Mouse (Mus musculus): ENCODE results near the gene BC017158. TPM values are rescaled to one million over a fixed set of nuclear protein-coding genes. Genes with fewer than 3 reads are reported as not detected.
A peak's percentile ranks its signal among the peaks of the same experiment; 100 is the strongest.

The BC017158 gene
- polyA plus RNA-seq, 1 experiment, result 10.0 TPM

DNA sequence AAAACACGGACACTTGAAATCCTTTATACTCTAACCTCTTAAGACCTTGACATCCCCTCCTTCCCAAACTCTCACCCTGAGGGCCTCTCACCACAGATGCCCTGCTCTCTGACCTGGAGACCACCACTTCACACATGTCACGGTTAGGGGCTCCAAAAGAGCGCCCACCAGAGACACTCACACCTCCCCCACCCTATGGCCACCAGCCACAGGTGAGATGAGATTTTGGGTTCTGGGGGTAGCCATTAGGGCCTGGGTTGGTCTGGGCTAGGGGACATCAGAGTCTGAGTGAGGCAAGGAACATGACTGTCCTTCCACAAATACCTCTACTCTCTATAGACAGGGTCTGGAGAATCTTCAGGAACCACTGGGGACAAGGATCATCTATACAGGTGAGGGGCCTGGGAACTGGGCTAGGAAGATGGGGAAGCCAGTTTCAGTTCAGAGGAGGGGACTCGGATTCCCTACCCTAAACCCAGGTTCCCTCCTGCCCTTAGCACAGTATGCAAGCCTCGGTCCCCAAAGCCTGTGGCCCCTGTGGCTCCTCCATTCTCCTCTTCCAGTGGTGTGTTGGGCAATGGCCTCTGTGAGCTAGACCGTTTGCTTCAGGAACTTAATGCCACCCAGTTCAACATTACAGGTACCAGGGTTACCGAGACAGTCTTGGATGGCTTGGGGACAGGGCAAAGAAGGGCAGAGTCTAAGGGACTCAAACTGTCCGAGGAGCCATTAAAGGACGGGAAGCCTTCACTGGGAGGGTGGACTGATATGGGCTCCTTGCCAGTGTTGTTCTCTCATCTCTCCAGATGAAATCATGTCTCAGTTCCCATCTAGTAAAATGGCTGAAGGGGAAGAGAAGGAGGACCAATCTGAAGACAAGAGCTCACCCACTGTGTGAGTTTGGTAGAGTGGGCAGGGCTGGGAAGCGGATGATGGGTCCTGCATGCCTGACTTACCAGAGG, 49.6 kb downstream of the BC017158 start:
- no peak overlapping the region for H3K4me3 ChIP-seq (ENCODE audit: control insufficient read depth, low read depth, low read length)
- H3K27ac ChIP-seq (ENCODE audit: control insufficient read depth, insufficient read depth, low read depth, low read length), result no peak overlapping the region
- H3K36me3 ChIP-seq (ENCODE audit: control insufficient read depth, insufficient read depth, low read length), result no peaks in the 10 kb centered on the region
- TF ChIP-seq CTCF (IDR thresholded peaks at IDR 0.05; ENCODE audit: control insufficient read depth, insufficient read depth, insufficient replicate concordance, low read depth, low read length) (no peak), POLR2A (IDR thresholded peaks at IDR 0.05; ENCODE audit: control insufficient read depth, low read depth, low read length) (no peak)
- no peaks in the 10 kb centered on the region for H3K27me3 ChIP-seq (ENCODE audit: control insufficient read depth, insufficient read depth, low read length)
- H3K4me1 ChIP-seq (ENCODE audit: control insufficient read depth, insufficient read depth, low read length), result no peaks in the 10 kb centered on the region; the same call in none of the 2 replicates

DNA sequence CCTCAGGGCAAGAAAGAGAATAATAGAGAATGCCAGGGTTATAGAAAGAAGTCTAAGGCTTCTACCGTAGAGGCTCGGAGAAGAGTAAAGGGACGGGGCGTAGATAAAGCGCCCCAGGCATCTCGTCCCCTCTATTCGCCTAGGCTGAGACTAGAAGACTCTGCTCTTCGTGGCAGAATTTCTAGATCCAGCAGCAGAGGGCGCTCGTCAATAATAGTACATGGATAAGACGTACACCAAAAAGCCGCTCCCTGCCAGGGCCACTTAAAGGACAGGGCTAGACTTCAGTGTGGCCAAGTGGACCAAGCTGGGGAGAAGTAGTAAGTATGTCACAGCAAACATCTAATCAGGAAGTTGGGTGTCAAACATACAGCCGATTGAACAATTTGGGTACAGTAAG, 50.5 kb downstream of the BC017158 start:
- H3K27ac ChIP-seq (ENCODE audit: control insufficient read depth, insufficient read depth, low read depth, low read length), result peak overlapping the region; percentile 45; the same call in 1 of the 2 replicates
- no peaks in the 10 kb centered on the region; the same call in none of the 2 replicates for H3K4me1 ChIP-seq (ENCODE audit: control insufficient read depth, insufficient read depth, low read length)
- peak; percentile 23; the same call in 1 of the 2 replicates for TF ChIP-seq CTCF (IDR thresholded peaks at IDR 0.05; ENCODE audit: control insufficient read depth, insufficient read depth, insufficient replicate concordance, low read depth, low read length)
- no peak for TF ChIP-seq POLR2A (IDR thresholded peaks at IDR 0.05; ENCODE audit: control insufficient read depth, low read depth, low read length)
- H3K4me3 ChIP-seq (ENCODE audit: control insufficient read depth, low read depth, low read length), result peak overlapping the region; percentile 45; the same call in 1 of the 2 replicates
- no peaks in the 10 kb centered on the region for H3K27me3 ChIP-seq (ENCODE audit: control insufficient read depth, insufficient read depth, low read length)
- no peaks in the 10 kb centered on the region for H3K36me3 ChIP-seq (ENCODE audit: control insufficient read depth, insufficient read depth, low read length)

DNA sequence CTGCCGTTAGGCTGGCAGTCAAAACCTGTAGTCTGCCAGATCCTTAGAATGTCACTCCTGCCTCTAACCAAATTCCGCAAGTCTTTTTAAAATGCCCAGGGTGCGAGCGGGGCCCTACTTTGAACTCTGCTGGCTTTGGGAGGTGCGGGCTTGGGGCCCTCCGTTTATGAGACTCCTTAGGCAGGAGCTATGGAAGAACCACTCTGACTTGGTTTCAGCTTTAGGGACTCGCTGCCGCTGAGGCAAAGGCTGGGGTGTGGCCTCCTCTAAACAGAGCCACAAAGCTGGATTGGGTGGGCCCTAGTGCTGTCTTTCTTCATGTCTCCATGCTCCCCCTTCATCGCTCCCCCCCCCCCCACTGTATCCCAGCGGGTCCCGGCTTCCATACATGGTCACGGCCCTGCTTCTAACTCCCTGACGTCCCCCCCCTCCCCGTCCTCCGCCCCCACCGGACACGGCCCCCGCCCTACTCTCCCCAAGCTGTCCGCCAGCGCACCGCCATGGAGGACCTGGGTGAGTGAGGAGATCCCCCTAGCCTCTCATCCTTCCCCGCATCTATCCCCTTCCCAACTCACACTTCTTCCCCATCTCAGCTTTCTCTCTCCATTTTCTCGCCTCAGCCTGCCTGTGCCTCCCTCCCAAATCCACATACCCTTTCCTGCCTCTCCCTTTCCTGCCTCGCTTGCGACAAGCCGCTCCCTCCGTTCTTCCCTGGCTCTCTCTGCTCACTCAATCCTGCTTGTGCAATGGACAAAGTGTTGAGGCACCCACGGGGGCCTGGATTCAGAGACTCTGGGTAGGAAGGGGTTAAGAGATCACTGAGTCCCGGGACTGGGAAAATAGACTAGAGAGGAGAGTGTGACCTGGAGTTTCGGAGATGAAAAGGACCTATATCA, 51.2 kb downstream of the BC017158 start, which contains the start of gene Tgfb1i1:
Gene Tgfb1i1 (plus strand): TSS at position 317 of the 896 bp plus-strand sequence.
- no peak for TF ChIP-seq CTCF (IDR thresholded peaks at IDR 0.05; ENCODE audit: control insufficient read depth, insufficient read depth, insufficient replicate concordance, low read depth, low read length)
- no peak; the same call in 1 of the 2 replicates for TF ChIP-seq POLR2A (IDR thresholded peaks at IDR 0.05; ENCODE audit: control insufficient read depth, low read depth, low read length)
- no peaks in the 10 kb centered on the region; the same call in none of the 2 replicates for H3K4me1 ChIP-seq (ENCODE audit: control insufficient read depth, insufficient read depth, low read length)
- peak within 1 kb of the TSS; percentile 54 for H3K27ac ChIP-seq (ENCODE audit: control insufficient read depth, insufficient read depth, low read depth, low read length)
- no peaks in the 10 kb centered on the region for H3K36me3 ChIP-seq (ENCODE audit: control insufficient read depth, insufficient read depth, low read length)
- H3K27me3 ChIP-seq (ENCODE audit: control insufficient read depth, insufficient read depth, low read length), result no peaks in the 10 kb centered on the region
- H3K4me3 ChIP-seq (ENCODE audit: control insufficient read depth, low read depth, low read length), result peak within 1 kb of the TSS; percentile 45

DNA sequence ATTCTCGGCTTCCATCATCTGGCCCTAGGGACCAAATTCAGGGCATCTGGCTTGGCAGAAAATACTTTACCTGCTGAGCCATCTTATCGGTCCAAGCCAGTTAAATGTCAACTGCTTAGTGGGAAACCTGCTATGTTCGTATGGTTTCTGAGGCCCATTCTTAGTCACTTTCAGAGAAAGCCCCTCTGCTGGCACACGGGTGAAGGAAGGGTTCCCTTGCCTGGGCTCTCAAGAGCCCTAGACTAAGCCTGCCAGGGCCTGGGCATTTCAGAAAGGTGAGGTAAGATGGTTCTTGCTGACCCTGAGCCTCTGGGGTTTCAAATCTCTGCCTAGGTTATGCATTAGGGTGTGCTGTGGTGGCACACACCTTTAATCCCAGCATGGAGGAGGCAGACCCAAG, 52.4 kb downstream of the BC017158 start:
- H3K36me3 ChIP-seq (ENCODE audit: control insufficient read depth, insufficient read depth, low read length), result no peaks in the 10 kb centered on the region
- no peak overlapping the region for H3K27ac ChIP-seq (ENCODE audit: control insufficient read depth, insufficient read depth, low read depth, low read length)
- TF ChIP-seq CTCF (IDR thresholded peaks at IDR 0.05; ENCODE audit: control insufficient read depth, insufficient read depth, insufficient replicate concordance, low read depth, low read length) (no peak), POLR2A (IDR thresholded peaks at IDR 0.05; ENCODE audit: control insufficient read depth, low read depth, low read length) (no peak)
- H3K4me3 ChIP-seq (ENCODE audit: control insufficient read depth, low read depth, low read length), result no peak overlapping the region
- no peaks in the 10 kb centered on the region; the same call in none of the 2 replicates for H3K4me1 ChIP-seq (ENCODE audit: control insufficient read depth, insufficient read depth, low read length)
- H3K27me3 ChIP-seq (ENCODE audit: control insufficient read depth, insufficient read depth, low read length), result no peaks in the 10 kb centered on the region

DNA sequence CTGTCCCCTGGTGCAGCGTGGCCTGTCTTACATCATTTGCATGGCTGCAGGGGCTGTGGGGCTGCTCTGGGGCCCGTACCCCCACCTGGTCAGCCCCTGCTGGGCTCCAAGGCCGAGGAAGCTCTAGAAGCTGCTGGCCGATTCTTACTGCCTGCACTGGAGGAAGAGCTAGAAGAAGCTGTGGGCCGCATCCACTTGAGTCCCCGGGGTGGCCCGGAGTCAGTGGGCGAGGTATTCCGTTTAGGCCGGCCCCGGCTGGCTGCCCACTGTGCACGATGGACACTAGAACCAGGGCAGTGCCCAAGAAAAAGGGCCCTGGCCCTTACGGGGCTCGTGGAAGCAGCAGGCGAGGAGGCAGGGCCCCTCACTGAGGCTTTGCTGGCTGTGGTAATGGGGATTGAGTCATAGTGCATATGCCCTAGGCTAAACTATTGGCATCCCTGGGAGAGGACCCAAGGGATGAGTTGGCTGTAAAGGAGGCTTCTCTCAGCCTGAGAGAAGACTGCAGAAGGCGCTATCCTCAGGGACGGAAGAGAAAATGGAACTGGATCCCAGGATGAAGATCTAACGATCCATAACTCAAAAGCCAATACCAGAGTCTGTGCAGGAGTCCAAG, 53.5 kb downstream of the BC017158 start:
- Histone ChIP-seq H3K4me3 (ENCODE audit: control insufficient read depth, low read depth, low read length) (no peak overlapping the region), H3K27me3 (ENCODE audit: control insufficient read depth, insufficient read depth, low read length) (no peaks in the 10 kb centered on the region), H3K36me3 (ENCODE audit: control insufficient read depth, insufficient read depth, low read length) (no peaks in the 10 kb centered on the region), H3K4me1 (ENCODE audit: control insufficient read depth, insufficient read depth, low read length) (no peaks in the 10 kb centered on the region; the same call in none of the 2 replicates), H3K27ac (ENCODE audit: control insufficient read depth, insufficient read depth, low read depth, low read length) (no peak overlapping the region)
- TF ChIP-seq POLR2A (IDR thresholded peaks at IDR 0.05; ENCODE audit: control insufficient read depth, low read depth, low read length) (no peak), CTCF (IDR thresholded peaks at IDR 0.05; ENCODE audit: control insufficient read depth, insufficient read depth, insufficient replicate concordance, low read depth, low read length) (no peak)

DNA sequence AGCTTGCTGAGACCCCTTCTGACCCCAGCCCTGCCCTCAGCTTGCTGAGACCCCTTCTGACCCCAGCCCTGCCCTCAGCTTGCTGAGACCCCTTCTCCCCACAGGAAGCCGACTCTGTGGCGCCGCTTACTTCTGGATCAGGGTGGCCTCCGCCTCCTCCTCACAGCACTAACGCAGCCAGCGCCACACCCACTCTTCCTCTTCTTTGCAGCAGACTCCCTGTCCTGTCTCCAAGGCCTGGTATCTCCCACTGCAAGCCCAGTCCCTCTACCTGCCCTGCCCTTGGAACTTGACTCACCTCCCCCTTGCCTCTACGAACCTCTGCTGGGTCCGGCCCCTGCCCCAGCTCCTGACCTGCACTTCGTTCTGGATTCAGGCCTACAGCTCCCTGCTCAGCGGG, 54.0 kb downstream of the BC017158 start:
- Histone ChIP-seq H3K4me1 (ENCODE audit: control insufficient read depth, insufficient read depth, low read length) (no peaks in the 10 kb centered on the region; the same call in none of the 2 replicates), H3K4me3 (ENCODE audit: control insufficient read depth, low read depth, low read length) (no peak overlapping the region), H3K36me3 (ENCODE audit: control insufficient read depth, insufficient read depth, low read length) (no peaks in the 10 kb centered on the region), H3K27ac (ENCODE audit: control insufficient read depth, insufficient read depth, low read depth, low read length) (no peak overlapping the region), H3K27me3 (ENCODE audit: control insufficient read depth, insufficient read depth, low read length) (no peaks in the 10 kb centered on the region)
- no peak for TF ChIP-seq CTCF (IDR thresholded peaks at IDR 0.05; ENCODE audit: control insufficient read depth, insufficient read depth, insufficient replicate concordance, low read depth, low read length)
- TF ChIP-seq POLR2A (IDR thresholded peaks at IDR 0.05; ENCODE audit: control insufficient read depth, low read depth, low read length), result no peak
